ENCODE assay signal across 27 mouse cellular contexts in genomic region chr8:4433161-4433560, GRCm38 (mm10).
"Had no signal": no experiment of that assay in that cellular context is flagged by ENCODE, and none has a peak within 500 bp of the region (broad histone marks: within the 10 kb centered on the region; RNA-seq: fewer than 3 reads in every experiment).

No protein-coding gene starts in this region.

- H3K4me1 ChIP-seq: heart, embryonic 10.5 days; heart, embryonic 12.5 days; hindbrain, embryonic 10.5 days; hindbrain, embryonic 12.5 days; intestine, embryonic 15.5 days; limb, embryonic 10.5 days; limb, embryonic 12.5 days; liver, embryonic 13.5 days; liver, embryonic 15.5 days had no signal

- DNase-seq: gastrocnemius, adult 2 months; gastrocnemius, postnatal 10 days; gastrocnemius, postnatal 36 days; heart, adult 18-20 months; heart, postnatal 10 days; heart, postnatal 4 days; kidney, postnatal 14 days; liver; liver, embryonic 13.5 days; liver, postnatal 0 days; lung, adult 2 months had no signal

- H3K27ac ChIP-seq: gastrocnemius, adult 2 months; heart, embryonic 10.5 days; hindbrain, embryonic 10.5 days; hindbrain, embryonic 12.5 days; hindbrain, embryonic 14.5 days; intestine, embryonic 15.5 days; kidney, postnatal 0 days; layer of hippocampus, adult 2 months; left cerebral cortex, adult 2 months; limb, embryonic 10.5 days; limb, embryonic 12.5 days; liver, embryonic 13.5 days; liver, embryonic 15.5 days had no signal

- H3K9me3 ChIP-seq: heart, embryonic 10.5 days; hindbrain, embryonic 12.5 days; intestine, embryonic 15.5 days; limb, embryonic 10.5 days; liver, embryonic 13.5 days; liver, embryonic 15.5 days had no signal

- H3K4me2 ChIP-seq: heart, embryonic 12.5 days; hindbrain, embryonic 12.5 days; hindbrain, embryonic 14.5 days; intestine, embryonic 15.5 days; limb, embryonic 12.5 days; liver, embryonic 11.5 days; liver, embryonic 13.5 days; liver, embryonic 15.5 days had no signal

- H3K36me3 ChIP-seq: heart, embryonic 10.5 days; heart, embryonic 12.5 days; hindbrain, embryonic 10.5 days; hindbrain, embryonic 12.5 days; intestine, embryonic 15.5 days; limb, embryonic 10.5 days; limb, embryonic 12.5 days; liver, embryonic 13.5 days; liver, embryonic 15.5 days had no signal

- H3K27me3 ChIP-seq: heart, embryonic 12.5 days; hindbrain, embryonic 12.5 days; intestine, embryonic 15.5 days; limb, embryonic 12.5 days; liver, embryonic 13.5 days; liver, embryonic 15.5 days had no signal

- H3K9ac ChIP-seq: heart, embryonic 12.5 days; hindbrain, embryonic 12.5 days; hindbrain, embryonic 14.5 days; intestine, embryonic 15.5 days; limb, embryonic 12.5 days; liver, embryonic 13.5 days; liver, embryonic 15.5 days; liver, postnatal 0 days had no signal

- H3K4me3 ChIP-seq: gastrocnemius, adult 2 months; heart, embryonic 10.5 days; heart, embryonic 12.5 days; hindbrain, embryonic 10.5 days; hindbrain, embryonic 12.5 days; intestine, embryonic 15.5 days; layer of hippocampus, adult 2 months; left cerebral cortex, adult 2 months; limb, embryonic 10.5 days; limb, embryonic 12.5 days; liver, embryonic 13.5 days; liver, embryonic 15.5 days had no signal

- ATAC-seq: hindbrain, embryonic 16.5 days; inflammation-experienced regulatory T-cells, adult 6 months; intestine, embryonic 15.5 days; intestine, postnatal 0 days; liver, postnatal 0 days had no signal
